Mouse (Mus musculus): ENCODE data around the gene S1pr5.
A peak's percentile ranks its signal among the peaks of the same experiment; 100 is the strongest.
"Not testable (repeated sequence)": the region's sequence is repeated elsewhere in the genome, so short reads cannot be mapped to it uniquely, and the experiment has no call there.

The S1pr5 gene

GRCm38 (mm10) chr9:21266889-21267288, 18.6 kb upstream of the S1pr5 start:
- DNase-seq (ENCODE audit: low read depth, low spot score) = peak; percentile 53

DNA sequence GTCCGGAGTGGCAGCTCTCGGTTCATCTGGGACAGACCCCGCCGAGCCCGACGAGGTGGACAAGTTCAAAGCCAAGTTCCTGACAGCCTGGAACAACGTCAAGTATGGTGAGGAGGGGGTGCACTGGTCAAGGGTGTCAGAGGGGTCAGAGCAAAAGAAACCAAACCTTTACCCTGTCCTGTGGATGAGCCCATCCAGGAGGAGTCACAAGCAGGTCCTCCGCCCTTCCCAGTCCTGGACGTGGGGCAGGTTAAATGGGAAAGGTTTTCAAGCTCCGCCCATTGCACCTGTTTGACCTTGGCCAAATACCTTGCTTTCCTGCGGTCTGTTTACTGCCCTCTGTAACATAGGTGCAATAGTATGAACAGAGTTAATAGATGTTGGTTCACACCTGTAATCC, 17.4 kb upstream of the S1pr5 start:
- DNase-seq (ENCODE audit: low read depth, low spot score) = peak; percentile 13

DNA sequence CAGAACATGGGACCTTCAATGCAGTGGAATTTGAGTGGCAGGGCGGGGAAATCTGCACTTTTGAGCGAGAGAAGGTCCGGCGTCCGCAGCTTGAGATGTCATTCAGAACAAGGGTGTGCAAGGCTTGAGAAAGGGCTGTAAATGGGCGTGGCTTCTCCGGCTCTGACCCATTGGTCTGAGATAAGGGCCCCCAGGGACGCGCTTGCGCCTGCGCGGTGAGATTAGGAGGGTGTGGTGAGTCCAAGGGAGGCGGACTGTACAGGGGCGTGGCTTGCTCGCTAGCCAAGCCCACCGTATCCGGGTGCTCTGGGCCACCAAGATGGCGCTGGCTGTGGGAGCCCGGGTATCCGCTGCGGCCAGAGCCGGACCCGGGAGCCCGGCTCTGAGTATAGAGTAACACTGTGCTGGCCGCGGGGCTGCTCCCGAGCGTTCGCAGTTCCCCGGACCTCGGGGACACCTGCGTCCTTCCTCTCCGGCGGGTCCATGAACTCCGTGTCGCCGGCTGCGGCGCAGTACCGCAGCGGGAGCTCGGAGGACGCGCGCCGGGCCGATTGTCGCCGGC, 16.8 kb upstream of the S1pr5 start, which contains the start of gene Atg4d:
TSS of gene Atg4d (plus strand) at position 294 of the 562 bp plus-strand sequence.
- peak; percentile 99 for DNase-seq (ENCODE audit: low read depth, low spot score)

- peak; percentile 10 for DNase-seq (ENCODE audit: low read depth, low spot score)
Measured at GRCm38 (mm10) chr9:21264272-21264999, 16.2 kb upstream of the S1pr5 start.

DNA sequence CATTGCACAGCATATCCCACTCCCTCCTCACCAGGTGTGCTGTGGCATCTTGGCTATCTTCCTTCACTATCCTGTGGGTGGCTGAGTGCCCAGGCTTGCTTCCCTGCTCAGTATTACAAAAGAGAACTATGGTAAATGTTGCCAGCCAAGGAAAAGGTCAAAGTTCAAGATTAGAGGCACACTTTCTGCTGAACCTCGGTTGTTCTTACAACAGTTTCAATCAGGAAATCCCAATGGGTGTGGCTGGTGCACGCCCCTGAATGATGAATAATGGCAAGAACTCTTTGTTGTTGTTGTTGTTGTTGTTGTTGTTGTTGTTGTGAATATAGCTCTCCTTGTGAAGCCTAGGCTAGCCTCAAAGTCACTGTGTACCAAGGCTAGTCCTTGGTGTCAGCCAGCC, 13.6 kb upstream of the S1pr5 start:
- DNase-seq (ENCODE audit: low read depth, low spot score) = peak; percentile 26

- DNase-seq (ENCODE audit: low read depth, low spot score) = peak; percentile 84
Measured at GRCm38 (mm10) chr9:21260491-21261040, 12.3 kb upstream of the S1pr5 start.

GRCm38 (mm10) chr9:21256349-21256748, 8.1 kb upstream of the S1pr5 start:
- DNase-seq (ENCODE audit: low read depth, low spot score) = not testable (repeated sequence)

DNA sequence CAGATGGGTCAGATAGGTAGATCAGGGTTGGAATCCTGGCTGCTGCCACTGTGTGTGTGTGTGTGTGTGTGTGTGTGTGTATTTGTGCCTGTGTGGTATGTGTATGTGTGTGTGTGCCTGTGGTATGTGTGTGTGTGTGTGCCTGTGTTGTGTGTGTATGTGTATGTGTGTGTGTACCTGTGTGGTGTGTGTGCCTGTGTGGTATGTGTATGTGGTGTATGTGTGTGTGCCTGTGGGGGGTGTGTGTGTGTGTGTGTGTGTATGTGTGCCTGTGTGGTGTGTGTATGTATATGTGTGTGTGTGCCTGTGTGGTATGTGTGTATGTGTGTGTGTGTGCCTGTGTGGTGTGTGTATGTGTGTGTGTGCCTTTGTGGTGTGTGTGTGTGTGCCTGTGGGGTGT, 6.4 kb upstream of the S1pr5 start:
- no peak for DNase-seq (ENCODE audit: low read depth, low spot score)

GRCm38 (mm10) chr9:21251116-21251735, 3.0 kb upstream of the S1pr5 start:
- DNase-seq (ENCODE audit: low read depth, low spot score) = no peak

DNA sequence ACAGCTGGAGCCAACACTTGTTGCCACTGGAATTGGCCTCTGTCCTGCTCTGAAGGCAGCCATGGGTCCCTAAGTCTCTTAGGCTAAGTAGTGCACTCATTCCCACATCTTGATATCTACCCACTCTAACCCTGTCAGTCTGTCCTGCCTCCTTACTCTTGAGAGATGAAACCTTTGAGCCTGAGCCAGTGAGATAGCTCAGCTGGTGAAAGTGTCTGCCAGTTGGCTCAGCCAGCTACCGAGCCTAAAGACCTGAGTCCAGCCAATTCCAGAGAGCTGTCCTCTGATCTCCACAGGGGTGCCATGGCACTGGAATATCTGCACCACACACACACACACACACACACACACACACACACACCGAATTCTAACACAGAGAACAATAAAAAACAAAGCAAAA, 2.3 kb upstream of the S1pr5 start:
- DNase-seq (ENCODE audit: low read depth, low spot score) = no peak

- no peak for DNase-seq (ENCODE audit: low read depth, low spot score)
Measured at GRCm38 (mm10) chr9:21249629-21250508, 1.6 kb upstream of the S1pr5 start.

GRCm38 (mm10) chr9:21246342-21246741, 1.9 kb downstream of the S1pr5 start:
- DNase-seq (ENCODE audit: low read depth, low spot score) = no peak

- DNase-seq (ENCODE audit: low read depth, low spot score) = no peak
Measured at GRCm38 (mm10) chr9:21245113-21245487, 3.1 kb downstream of the S1pr5 start.

DNA sequence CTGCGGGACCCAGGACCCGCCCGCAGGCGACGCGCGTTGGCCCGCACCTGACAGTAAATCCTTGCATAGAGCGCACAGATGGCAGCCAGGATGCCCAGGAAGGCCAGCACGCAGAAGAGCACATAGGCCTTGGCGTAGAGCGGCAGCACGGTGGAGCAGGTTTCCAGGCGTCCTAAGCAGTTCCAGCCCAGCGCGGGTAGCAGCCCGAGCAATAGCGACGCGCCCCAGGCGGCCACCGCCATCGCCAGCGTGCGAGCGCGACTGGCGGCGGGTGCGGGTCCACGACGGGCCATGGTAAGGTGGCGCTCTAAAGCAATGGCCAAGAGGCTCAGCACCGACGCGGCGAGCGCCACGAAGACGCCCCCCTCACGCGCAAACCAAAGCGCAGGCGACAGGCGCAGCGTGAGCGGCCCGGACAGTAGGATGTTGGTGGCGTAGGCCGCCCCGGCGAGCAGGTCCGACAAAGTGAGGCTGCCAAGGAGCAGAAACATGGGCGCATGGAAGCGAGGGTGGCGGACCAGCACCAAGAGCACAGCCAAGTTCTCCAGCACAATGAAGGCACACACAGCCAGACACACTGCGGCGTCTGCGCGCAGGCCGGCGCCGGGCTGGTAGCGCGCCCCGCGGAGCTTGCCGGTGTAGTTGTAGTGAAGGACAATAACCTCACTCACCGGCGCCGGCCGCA, 3.7 kb downstream of the S1pr5 start:
- no peak for DNase-seq (ENCODE audit: low read depth, low spot score)

DNA sequence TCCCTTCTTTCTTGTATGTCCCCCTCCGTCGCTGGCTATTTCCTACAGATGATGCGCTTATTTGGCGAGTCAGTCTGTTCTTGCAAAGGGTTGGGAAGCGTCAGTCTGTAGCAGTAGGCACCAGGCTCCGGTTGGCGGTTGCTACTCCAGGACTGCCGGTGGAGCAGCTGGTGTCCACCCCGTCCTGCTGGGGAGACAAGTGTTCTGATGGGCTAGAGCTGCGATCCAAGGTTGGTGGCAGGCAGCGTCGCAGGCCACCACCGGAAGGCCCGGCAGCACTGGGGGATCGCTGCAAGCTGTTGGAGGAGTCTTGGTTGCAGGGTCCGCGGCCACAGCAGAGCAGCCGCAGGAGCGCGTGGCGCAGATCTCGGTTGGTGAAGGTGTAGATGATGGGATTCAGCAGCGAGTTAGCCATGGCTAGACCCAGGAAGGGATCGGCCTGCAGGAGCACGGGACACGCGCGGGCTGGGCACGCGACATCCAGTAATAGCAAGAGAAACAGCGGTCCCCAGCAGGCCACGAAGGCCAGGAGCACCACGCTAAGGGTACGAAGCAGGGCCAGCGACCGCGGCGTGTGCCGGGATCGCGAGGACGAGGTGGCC, 4.3 kb downstream of the S1pr5 start:
- no peak for DNase-seq (ENCODE audit: low read depth, low spot score)

- peak; percentile 73 for DNase-seq (ENCODE audit: low read depth, low spot score)
Measured at GRCm38 (mm10) chr9:21241343-21241742, 6.9 kb downstream of the S1pr5 start.

DNA sequence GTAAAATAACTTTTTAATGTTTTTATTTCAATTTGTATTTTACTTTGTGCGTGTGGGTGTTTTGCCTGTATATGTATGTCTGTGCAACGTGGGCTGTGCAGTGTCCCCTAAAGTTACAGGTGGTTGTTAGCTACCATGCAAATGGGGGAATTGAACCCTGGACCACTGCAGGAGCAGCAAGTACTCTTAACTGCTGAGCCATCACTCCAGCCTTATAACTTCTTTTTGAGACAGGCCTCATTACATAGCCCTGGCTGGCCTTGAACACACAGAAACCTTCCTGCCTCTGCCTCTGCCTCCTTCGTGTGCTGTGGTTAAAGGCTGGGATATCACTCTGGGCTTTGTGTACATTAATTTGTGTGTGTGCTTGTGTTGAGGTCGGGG, 8.8 kb downstream of the S1pr5 start:
- no peak for DNase-seq (ENCODE audit: low read depth, low spot score)

DNA sequence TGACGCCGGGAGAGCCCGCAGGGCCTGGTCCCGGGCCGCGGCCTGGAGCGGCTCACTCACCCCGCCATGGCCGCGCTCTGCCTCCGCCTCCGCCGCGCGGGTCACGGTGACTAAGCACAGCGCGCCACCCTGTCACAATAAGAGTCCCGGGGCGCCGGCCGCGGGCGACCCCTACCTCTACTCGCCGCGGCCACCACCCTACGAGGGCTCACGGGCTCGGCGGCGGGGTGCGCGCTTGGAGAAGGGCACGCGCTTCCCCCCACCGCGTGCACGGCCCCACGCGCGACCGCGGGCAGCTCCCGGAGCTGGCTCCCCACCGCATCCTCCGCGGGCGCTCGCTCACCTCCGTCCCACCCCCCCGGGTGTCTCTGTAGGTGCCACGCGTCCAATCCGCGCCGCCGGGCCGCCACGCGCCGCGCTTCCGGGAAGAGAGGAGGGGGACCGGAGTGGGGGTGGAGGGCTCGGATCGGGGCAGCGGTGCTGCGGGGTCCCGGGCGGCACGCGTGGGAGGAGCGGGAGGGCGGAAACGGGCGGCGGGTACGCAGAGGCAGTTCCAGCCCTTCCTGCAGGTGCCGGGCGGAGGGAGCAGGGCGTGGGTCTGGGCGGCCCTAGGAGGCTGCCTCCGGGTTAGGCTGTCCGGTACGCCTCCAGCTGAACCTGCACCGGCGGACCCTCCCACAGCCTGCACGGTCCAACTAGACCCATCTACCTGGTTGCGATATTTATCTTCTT, 9.3 kb downstream of the S1pr5 start, which contains the start of gene Keap1:
TSS of gene Keap1 (minus strand) at position 629 of the 732 bp plus-strand sequence.
- DNase-seq (ENCODE audit: low read depth, low spot score) = peak; percentile 55

DNA sequence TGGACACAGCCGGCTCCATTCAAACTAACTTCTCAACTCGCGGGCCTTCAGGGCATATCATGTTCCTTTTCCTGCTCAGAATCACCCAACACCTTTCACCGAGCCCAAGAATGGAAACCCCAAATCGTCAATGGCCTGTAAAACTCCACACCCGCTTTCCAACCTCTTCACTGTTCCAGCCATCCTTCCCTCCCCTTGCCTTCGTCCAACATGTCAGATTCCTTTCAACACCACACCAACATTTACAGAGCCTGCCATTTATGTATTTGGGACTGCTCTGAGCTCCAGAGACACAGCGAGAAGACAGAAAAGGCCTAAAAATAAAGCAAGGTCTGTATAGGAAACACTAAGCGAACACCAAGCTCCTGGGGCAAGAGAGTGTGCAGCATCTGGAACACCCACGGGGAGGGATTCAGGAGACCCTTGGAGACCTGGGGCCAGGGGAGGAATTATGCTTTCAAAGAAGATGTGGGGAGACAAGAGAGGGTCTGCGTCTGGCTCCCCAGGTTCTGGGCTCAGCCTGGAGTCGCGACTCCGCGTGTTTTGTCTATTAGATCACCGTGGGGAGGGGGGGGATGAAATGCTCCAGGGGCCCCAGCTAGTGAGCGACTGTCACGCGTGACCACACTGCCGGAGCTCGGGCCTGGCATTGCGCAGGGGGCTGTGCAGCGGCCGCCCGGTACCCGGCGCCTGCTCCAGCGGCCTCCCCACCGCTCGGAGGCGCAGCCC, 10.1 kb downstream of the S1pr5 start:
- DNase-seq (ENCODE audit: low read depth, low spot score) = peak; percentile 57

Data from 3T3-L1 (cell line).